Mouse (Mus musculus) monocyte, adult 5-6 weeks (primary cell): Measurements from ENCODE around the gene Papss1. TPM values are rescaled to one million over a fixed set of nuclear protein-coding genes. Genes with fewer than 3 reads are reported as not detected.
A peak's percentile ranks its signal among the peaks of the same experiment; 100 is the strongest.

Experiments
- ATAC-seq: fragments of 153-309, 156-312 bp; replicated peaks from 2 replicates; pipeline ENCODE4 v1.8.0; 2017; ENCODE audit warnings: mild to moderate bottlenecking; ENCODE audit not compliant: low TSS enrichment, insufficient number of reproducible peaks, severe bottlenecking, poor library complexity, low FRiP score
- total RNA-seq: library from RNA; stranded (forward); fragments of 200-1000, 200-491, 200-594 nt; gene quantifications from 3 replicates; pipeline ENCODE4 v1.2.3, GENCODE M21; 2017

Gene Papss1
- total RNA-seq, 1 experiment from 2014 or later, result 29.7 TPM

DNA sequence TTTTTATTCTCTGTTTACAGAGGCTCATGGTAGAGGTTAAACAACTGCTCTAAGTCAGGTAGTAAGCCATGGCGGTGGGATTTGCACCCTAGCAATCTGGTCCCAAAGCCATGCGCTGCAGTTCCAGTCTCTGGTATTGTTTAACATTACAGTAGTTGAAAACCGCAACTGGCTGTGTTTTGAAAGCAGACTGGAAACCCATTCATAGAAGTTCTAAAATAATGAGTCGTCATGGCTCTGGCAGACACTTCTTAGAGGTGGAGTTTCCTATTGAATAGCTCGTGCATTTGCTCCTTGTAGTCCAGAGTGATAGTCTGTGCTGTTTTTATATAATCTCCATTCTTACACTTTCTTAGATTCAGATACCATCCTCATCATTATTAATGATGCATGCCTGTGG, 63.7 kb downstream of the Papss1 start:
- no peak for ATAC-seq

DNA sequence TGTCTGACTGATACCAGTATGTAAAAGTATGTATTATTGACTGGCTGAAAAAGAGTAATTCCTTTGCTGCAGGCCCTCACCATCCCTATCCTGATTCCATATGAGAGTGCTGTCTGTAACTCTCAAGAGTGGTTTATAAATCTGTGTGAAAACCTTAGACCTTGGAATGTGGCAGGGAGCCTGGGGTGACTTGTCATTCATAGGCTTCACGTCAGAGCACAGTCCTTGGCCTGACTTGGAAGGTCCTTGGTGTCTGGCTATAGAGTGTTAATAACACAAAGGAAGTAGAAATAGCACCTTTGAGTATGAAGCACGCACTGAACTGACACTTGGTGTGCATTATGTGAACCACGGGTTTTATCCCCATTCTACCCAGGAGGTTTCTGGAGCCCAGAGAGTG, 64.4 kb downstream of the Papss1 start:
- ATAC-seq, result no peak

DNA sequence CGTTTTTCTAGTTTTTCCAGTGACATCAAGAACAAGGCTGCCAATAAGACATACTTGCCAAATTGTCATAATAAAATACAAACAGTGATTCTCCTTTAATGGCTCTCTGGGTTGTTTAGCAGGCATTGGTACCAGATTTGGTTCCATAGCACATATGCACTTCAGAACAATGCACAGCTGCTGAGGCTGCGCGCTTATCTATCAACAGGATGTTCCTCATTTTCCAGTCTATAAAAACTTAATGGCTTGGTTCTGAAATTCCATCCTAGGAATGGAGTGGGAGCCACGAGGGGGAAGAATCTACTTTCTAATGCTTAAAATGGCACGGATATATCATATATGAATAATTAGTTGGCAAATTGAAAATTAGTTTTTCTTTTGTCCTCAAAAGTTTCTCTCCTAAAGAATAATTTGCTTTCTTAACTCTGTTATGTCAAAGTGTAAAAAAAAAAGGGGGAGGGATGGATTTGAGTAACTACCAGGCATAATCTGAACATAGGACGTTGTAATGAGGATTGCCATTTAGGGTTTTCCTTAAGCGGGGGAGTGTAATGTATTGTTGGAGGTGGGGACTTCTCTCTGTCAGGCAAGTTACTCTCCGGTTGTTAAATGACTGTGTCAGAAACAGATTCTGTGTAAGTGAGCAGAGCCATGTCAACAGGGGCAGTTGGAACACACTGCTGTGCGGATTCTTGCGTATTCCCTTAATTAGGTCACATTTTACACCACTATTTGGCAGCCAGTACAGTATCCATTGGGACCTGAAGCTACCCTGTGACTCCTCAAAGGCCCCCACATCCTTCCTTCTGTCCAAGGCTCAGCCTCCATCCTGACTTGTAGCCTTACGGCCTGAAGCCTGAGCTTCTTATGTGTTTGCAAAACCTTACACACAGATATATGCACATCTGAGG, 66.1 kb downstream of the Papss1 start:
- no peak for ATAC-seq

DNA sequence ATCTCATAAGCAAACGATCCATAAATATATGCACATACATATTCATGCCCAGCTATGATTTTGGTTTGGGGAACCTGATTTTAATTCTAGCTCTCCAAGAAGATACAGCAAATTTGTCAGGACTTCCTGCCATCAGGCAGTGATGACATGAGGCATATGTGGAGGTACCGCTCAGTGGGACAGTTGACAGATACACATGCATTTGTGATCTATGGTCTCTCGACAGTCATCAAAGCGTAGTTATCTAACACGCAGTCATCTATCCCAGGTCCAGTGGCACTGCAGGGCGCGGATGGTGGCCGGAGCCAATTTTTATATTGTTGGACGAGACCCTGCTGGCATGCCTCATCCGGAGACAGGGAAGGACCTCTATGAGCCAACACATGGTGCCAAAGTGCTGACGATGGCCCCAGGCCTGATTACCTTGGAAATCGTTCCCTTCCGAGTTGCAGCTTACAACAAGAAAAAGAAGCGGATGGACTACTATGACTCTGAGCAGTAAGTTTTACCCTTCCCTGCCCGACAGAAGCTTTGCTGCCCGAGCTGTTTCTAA, 66.8 kb downstream of the Papss1 start:
- no peak for ATAC-seq

DNA sequence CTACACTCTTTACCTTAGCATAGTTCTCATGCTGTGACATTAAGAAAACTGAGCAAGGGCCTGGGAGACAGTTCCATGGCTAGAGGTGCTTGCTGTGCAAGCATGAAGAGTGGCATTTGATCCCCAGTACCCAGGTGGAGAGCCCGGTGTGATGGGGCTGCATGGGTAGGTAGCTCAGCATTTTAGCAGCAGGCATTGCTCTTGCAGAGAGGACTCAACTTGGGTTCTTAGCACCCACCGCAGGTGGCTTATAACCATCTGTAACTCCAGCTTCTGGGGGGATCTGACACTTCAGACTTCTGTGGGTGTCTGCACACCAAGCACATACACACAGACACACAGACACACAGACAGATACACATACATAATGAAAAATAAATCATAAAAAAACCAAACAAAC, 69.5 kb downstream of the Papss1 start:
- ATAC-seq, result no peak

DNA sequence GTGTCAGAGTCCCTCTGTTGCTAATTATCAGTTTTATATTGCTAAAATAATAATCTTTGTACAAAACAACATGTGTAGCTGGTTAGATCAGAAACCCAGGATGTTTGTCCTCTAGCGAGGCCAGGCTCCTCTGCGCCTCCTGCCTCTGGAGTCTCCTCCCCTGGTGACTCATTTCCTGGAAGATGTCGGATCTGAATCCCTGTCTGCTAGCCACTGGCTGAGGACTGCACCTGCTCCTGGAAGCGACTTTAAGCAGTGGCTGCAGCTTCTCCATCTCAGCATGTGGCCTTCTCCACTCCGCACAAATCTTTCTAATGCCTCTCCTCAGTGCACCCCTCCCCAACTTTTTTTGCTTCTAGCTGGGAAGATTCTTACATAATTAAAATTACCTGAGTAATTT, 71.6 kb downstream of the Papss1 start:
- no peak for ATAC-seq

DNA sequence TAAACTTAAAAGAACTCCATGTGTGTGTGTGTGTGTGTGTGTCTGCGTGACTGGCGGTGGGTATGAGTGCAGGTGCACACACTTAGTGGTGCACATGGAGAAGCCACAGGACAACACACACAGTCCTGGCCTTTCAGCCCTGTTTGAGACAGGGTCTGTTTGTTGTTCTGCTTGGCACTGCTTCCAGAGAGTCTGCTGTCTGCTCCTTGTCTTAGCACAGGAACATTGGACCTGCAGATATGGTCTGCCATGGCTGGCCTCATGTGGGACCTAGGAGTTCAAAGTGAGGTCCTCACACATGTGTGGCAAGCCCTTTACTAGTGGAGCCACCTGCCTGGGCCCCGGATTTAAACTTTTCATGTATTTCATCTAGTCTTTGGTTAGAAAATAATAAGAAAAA, 72.4 kb downstream of the Papss1 start:
- no peak for ATAC-seq

DNA sequence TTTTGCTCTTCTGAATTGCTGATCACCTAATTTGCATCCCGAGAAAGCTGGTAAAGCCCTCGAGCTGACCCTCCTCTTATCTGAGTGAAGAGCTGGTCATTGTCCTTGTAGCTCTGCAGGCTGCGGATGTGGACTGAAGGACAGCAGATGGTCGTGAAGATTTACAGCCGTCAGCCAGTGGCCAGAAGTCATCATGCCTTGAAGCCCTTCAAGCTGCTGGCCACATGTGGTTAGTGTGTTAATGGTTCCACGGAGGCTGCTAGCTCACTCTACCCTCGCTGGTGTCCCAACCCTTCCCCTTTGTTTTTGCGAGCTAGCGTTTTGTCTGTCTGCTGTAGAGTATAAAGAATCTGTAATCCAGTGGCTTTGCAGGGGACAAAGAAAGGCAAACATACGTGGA, 73.1 kb downstream of the Papss1 start:
- ATAC-seq, result no peak

DNA sequence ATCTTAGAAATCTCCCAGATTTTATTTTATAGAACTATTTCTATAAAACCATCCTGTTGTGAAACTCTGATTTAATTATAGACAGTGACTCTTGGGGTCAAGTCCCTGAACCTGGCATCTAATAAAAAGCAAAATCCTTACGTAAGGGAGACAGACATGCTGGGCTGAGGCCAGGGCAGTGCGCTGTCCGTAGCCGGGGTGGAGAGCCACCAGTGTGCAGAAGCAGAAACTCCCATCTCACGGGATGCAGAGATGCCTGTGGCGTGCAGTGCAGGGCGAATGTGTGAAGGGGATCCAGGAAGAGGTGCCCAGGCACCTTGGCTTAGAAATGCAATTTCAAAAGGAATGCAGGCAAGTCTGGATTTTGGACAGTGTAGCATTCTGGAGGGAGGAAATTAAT, 73.6 kb downstream of the Papss1 start:
- no peak for ATAC-seq

DNA sequence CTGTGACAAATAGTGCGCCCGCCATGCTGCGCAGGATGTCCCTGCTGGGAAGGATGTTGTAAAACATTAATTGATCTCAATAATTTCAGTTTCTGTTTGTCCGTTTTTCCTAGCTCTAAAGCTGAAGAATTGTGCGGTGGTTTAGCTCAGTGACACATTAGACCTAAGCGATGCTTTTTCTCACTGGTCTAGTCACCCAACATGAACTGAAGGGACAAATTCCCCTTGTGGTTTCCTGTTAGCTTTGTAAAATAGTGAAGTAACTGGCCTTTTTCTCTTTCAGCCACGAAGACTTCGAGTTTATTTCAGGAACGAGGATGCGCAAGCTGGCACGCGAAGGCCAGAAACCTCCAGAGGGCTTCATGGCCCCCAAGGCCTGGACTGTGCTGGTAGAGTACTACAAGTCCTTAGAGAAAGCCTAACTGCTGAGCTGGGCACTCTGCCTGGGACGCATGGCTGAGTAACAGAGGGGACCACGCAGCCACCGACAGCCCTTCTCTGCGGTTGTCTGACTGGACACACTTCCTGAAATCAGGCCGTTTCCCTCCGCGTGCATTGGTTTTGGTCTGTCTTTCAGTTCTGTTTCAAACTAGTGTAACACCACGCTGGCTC, 78.2 kb downstream of the Papss1 start:
- peak; percentile 48 for ATAC-seq

DNA sequence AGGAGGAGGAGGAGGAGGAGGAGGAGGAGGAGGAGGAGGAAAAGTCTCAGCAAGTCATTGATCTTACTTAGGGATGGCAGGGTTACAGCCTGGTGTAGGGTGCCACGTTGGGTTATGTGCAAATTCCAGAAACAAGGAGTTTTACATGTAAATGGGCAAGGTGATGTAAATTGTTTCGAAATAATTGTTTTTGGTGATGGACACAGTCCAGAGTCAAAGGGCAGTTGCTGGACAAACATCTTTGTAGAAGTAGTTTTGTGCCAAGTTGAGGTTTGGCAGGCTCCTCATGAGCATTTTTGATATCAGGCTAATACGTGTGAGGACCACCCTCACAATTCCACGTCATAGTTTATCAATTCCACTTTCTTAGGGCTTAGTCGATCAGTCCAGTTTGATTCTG, 80.6 kb downstream of the Papss1 start:
- ATAC-seq, result no peak

DNA sequence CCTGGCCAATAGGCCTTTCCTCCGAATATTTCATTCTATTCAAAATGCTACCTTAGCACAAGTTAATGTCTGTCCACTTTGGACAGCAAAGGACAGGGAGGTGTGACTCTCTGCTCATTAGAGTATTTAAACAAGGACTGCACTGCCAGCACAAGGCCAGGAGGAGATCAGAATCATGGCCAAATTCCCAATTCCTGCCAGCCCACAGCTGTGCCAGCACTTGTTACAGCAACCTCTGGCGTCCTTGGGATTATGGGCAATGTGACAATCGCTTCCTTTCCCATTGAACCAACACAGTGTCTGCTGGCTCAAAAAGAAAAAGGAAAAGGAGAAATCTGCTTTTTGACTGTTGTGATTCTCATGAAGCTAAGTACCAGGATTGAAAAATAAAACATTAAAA, 89.8 kb downstream of the Papss1 start:
- ATAC-seq, result no peak

DNA sequence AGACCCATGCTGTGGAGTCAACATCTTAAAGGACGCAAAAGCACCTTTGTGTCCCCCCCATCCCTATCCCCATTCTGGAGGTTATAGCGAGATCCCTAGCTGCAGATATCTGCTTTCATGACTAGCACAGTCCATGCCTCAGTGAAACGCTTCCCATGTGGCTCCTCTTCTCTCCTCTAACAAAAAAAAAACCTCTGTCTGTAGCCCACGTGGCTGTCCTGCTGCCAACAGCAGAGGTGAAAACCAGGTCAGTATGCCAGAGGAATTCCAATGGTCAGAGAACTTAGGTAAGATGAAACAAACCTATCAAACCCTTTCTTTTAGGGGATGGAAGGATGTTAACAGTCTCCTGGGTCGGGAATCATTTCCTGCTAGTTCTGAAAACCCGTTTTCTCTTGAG, 91.5 kb downstream of the Papss1 start:
- no peak for ATAC-seq

DNA sequence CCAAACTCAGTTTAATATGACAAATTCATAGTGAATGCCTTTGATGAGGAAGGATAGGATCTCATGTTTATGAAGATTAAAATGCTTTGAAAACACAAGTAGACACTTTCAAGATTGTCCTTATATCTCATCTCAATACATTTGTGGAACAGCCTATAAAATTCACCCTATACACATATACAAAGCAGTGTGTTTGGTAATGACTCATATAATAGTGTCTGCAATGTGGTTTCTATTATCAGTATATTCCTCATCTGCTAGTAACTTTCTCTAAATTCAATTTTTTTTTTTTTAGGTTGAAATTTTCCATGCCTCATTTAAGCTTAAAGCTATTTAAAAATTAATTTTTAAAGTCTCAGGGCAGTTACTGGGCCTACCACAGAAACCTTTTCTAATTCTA, 95.6 kb downstream of the Papss1 start:
- no peak for ATAC-seq

DNA sequence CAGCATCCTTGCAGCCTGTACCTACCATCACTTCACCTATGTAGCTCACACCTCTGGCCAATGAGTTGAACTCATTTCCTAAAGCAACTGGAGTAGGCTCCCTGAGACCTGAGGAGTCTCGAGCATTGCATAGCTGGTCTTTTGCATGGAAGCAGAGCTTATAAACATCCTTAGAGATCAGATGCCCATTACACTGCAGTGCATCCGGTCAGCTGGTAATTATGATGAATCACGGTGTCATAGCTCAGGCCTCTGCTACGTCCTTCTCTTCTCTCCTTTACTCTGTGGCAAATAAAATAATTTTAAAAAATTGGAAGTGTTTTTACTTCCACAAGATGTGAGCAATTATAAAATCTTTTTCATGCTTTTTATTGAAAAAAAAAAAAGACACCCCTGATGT, 96.1 kb downstream of the Papss1 start:
- ATAC-seq, result no peak

DNA sequence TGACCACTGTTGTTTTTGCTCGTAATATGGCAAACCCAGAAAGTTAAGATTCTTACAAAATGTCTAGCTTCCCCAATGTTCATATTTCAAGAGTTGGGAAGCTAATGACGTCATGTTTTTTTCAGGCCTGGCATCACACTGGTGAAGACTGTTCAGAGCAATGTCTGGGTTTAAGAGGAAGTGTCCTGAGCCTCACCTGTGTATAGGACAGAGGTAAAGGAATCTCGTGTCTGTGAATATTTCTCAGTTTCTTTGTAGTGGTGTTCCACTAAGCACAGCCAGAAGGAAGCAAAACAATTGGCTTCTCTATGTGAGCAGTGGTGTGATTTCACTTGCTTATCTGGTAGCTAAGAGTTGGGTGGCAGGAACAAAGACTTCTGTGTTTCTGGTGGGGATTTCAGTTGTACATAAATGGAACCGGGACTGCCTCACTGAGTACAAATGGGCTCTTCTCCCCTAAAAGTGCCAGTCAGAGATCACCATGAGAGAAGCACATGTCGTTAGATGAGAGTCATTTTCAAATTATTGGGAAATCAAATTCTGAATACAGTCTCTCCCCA, 98.1 kb downstream of the Papss1 start:
- no peak for ATAC-seq

DNA sequence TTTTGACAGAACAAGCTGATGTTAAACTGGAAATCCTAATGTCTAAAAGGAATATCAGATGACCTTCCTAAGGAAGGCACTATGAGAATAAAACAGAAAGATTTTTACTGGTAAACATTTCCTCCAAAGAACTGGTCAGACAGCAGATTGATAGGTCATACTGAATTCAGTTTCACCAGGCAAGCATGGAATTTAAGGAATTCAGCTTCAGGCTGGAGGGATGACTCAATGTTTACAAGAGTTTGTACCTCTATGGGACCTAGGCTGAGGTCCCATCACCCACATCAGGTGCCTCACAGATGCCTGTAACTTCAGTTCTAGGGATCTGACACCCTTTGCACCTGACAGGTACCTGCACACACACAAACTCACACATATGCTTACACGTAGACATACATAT, 105.3 kb downstream of the Papss1 start:
- no peak for ATAC-seq

DNA sequence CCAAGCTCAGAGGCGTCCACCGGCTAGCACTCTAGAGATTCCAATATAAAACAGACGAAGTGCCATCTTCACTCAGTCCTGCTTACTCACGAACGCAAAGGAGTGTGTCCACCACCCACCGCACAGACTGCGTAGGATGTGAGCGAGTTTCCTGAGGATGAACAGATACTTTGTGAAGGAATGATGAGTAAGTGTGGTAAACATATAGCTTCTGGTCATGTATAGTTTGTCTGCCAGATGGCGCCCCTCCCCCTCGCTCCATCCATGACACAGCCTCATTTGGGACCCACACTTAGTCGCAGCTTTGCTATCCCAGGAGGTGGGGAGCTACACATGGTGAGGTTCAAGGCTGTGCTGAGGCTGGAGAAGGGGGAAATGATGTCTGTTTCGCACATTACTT, 121.5 kb downstream of the Papss1 start:
- no peak for ATAC-seq

DNA sequence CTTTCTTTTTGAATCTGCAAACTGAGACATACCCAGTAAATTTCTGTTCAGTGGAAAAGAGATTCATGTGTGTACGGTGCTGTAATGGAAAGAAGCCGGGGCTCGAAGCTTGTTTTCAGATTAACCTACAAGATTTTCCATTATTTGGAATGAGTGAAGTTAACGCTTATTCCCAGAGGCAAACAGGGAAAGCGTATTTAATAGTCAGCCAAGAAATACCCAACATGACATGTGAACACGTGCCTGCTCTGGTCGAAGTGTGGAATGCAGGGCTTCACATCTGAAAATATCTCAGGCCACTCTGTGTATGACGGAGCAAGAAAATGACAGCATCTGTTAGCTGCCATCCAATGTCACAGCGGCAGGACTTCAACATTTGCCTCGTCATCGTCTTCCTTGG, 125.4 kb downstream of the Papss1 start:
- no peak for ATAC-seq

DNA sequence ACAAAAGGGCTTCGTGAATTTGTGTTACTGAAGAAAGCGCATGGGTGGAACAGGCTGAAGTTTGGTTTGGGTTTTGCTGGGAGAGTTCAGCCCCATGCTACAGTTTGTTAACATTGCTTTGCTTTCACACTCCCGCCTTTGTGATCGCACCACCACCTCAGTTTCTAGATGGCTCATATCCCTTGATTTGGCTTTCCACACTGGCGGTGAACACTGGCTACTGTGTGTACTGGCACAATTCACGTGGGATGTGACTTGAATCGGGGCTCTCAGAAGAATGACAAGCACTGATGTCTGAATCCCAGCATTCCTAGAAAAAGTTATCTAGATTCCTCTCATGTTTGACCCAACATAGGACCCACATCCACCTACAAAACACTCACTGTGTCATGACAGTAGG, 126.0 kb downstream of the Papss1 start:
- ATAC-seq, result no peak
